Mouse (Mus musculus): Measurements from ENCODE around the gene Grk2. TPM values are rescaled to one million over a fixed set of nuclear protein-coding genes. Genes with fewer than 3 reads are reported as not detected.

Grk2 gene
- 40.2 and 46.4 TPM in 2 replicates for polyA plus RNA-seq (2011; ENCODE audit: insufficient read depth, insufficient read length, low read depth, missing spikeins)

DNA sequence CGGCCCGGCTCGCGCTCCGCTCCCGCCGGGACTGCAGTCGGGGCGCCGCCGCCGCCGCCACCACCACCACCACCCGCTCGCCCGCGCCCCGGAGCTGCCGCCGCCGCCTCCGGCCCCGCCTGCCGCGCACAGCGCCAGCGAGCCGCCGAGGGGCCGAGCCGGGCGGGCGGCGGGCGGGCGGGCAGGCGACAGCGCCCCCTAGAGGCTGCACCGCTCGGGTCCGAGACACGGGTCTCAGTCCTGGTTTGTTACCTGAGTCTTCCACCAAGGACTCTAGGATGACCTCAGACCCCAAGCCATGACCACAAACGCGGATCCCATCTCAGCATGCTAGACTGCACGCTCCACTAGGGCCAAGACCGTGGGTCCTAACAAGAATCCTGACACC lies at the start of gene Grk2:
Gene Grk2 (minus strand): TSS at position 33 of the 388 bp plus-strand sequence.
- Histone ChIP-seq H3K9me3 (replicated peaks; ENCODE audit: control insufficient read depth, insufficient read depth, low read length, poor library complexity, severe bottlenecking) (no peaks in the 10 kb centered on the region), H3K4me1 (ENCODE audit: control insufficient read depth, insufficient read depth, low read length) (no peaks in the 10 kb centered on the region), H3K9ac (ENCODE audit: low read depth, poor library complexity, severe bottlenecking) (peak within 1 kb of the TSS; percentile 97), H3K27me3 (ENCODE audit: control insufficient read depth, insufficient read depth, low read length, poor library complexity, severe bottlenecking) (no peaks in the 10 kb centered on the region), H3K36me3 (ENCODE audit: control insufficient read depth, insufficient read depth, low read length, poor library complexity, severe bottlenecking) (no peaks in the 10 kb centered on the region), H3K27ac (ENCODE audit: insufficient read depth, low read length) (no peak within 1 kb of the TSS), H3K4me3 (ENCODE audit: low read depth, low read length) (peak within 1 kb of the TSS; percentile 83)
- peak; percentile 58 for TF ChIP-seq CTCF (IDR thresholded peaks at IDR 0.05; ENCODE audit: low read depth, low read length)
- TF ChIP-seq EP300 (IDR thresholded peaks at IDR 0.05; ENCODE audit: insufficient read depth, low read depth, low read length): no peak

DNA sequence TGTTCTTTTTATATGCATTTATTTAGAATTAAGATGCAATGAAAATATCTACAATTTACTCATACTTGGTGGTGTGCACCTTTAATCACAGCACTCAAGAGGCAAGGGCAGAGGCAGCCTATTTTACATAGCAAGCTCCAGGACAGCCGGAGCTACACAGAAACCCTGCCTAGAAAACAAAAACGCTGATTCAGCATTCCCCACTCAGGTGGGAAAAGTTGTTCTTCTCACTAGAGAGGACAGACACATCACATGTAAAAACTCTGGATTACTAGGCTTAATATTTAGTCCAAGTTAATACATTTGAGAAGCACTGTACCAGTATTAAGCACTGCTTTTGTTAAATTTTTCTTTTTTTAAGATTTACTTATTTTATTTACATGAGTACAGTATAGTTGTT lies 43.4 kb upstream of the Grk2 start:
- Histone ChIP-seq H3K36me3 (ENCODE audit: control insufficient read depth, insufficient read depth, low read length, poor library complexity, severe bottlenecking) (peaks cover 27% of the 10 kb centered on the region), H3K27ac (ENCODE audit: insufficient read depth, low read length) (no peak overlapping the region)
- TF ChIP-seq CTCF (IDR thresholded peaks at IDR 0.05; ENCODE audit: low read depth, low read length) (no peak), POLR2A (IDR thresholded peaks at IDR 0.05; ENCODE audit: insufficient read depth, low read length) (no peak), EP300 (IDR thresholded peaks at IDR 0.05; ENCODE audit: insufficient read depth, low read depth, low read length) (no peak)

DNA sequence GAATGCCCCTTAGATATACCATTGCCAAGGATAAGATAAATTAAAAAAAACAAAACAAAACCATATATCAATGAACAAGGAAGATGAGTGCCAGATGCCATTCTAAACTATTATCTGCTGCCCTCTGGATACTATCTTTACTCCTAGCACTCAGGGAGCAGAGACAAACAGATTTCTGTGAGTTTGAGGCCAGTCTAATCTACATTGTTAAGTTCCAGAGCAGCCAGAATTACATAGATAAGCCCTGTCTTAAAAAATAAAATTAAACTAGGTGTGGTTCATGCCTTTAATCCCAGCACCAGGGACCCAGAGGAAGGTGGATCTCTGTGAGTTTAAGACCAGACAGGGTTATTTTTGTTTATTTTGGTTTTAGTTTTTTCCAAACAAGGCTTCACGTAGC lies 40.5 kb upstream of the Grk2 start:
- Histone ChIP-seq H3K9ac (ENCODE audit: low read depth, poor library complexity, severe bottlenecking) (no peak overlapping the region), H3K27me3 (ENCODE audit: control insufficient read depth, insufficient read depth, low read length, poor library complexity, severe bottlenecking) (no peaks in the 10 kb centered on the region), H3K36me3 (ENCODE audit: control insufficient read depth, insufficient read depth, low read length, poor library complexity, severe bottlenecking) (peaks cover 34% of the 10 kb centered on the region), H3K4me3 (ENCODE audit: low read depth, low read length) (no peak overlapping the region), H3K27ac (ENCODE audit: insufficient read depth, low read length) (no peak overlapping the region), H3K4me1 (ENCODE audit: control insufficient read depth, insufficient read depth, low read length) (no peaks in the 10 kb centered on the region), H3K9me3 (replicated peaks; ENCODE audit: control insufficient read depth, insufficient read depth, low read length, poor library complexity, severe bottlenecking) (no peaks in the 10 kb centered on the region)
- no peak for TF ChIP-seq CTCF (IDR thresholded peaks at IDR 0.05; ENCODE audit: low read depth, low read length)
- TF ChIP-seq POLR2A (IDR thresholded peaks at IDR 0.05; ENCODE audit: insufficient read depth, low read length): no peak
- TF ChIP-seq EP300 (IDR thresholded peaks at IDR 0.05; ENCODE audit: insufficient read depth, low read depth, low read length): no peak

More for the DNA sequence above, 43.4 kb upstream of the Grk2 start:
- Histone ChIP-seq H3K9ac (ENCODE audit: low read depth, poor library complexity, severe bottlenecking) (no peak overlapping the region), H3K9me3 (replicated peaks; ENCODE audit: control insufficient read depth, insufficient read depth, low read length, poor library complexity, severe bottlenecking) (no peaks in the 10 kb centered on the region), H3K27me3 (ENCODE audit: control insufficient read depth, insufficient read depth, low read length, poor library complexity, severe bottlenecking) (no peaks in the 10 kb centered on the region), H3K4me3 (ENCODE audit: low read depth, low read length) (no peak overlapping the region), H3K4me1 (ENCODE audit: control insufficient read depth, insufficient read depth, low read length) (no peaks in the 10 kb centered on the region)

DNA sequence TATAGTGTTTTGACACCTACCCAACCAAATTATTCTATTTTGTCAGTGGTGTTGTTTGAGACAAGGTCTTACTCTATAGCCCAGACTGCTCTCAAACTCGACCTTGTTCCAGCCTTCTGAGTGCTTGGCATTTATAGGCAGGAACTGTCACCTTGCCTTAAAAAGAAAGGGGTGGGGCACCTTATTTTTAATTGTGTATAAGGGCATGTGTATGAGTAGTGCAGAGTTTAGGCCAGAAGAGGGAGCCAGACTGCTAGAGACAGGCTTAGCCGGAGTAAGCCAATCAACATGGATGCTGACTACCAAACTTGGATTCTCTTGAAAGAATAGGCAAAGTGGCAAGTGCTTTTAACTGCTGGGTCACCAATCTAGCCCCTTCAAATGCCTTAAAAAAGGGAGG lies 32.1 kb upstream of the Grk2 start:
- Histone ChIP-seq H3K36me3 (ENCODE audit: control insufficient read depth, insufficient read depth, low read length, poor library complexity, severe bottlenecking) (peaks cover 7% of the 10 kb centered on the region), H3K4me1 (ENCODE audit: control insufficient read depth, insufficient read depth, low read length) (no peaks in the 10 kb centered on the region), H3K9me3 (replicated peaks; ENCODE audit: control insufficient read depth, insufficient read depth, low read length, poor library complexity, severe bottlenecking) (no peaks in the 10 kb centered on the region), H3K27ac (ENCODE audit: insufficient read depth, low read length) (no peak overlapping the region), H3K27me3 (ENCODE audit: control insufficient read depth, insufficient read depth, low read length, poor library complexity, severe bottlenecking) (no peaks in the 10 kb centered on the region), H3K4me3 (ENCODE audit: low read depth, low read length) (no peak overlapping the region), H3K9ac (ENCODE audit: low read depth, poor library complexity, severe bottlenecking) (no peak overlapping the region)
- TF ChIP-seq CTCF (IDR thresholded peaks at IDR 0.05; ENCODE audit: low read depth, low read length) (peak; percentile 20), EP300 (IDR thresholded peaks at IDR 0.05; ENCODE audit: insufficient read depth, low read depth, low read length) (no peak)

DNA sequence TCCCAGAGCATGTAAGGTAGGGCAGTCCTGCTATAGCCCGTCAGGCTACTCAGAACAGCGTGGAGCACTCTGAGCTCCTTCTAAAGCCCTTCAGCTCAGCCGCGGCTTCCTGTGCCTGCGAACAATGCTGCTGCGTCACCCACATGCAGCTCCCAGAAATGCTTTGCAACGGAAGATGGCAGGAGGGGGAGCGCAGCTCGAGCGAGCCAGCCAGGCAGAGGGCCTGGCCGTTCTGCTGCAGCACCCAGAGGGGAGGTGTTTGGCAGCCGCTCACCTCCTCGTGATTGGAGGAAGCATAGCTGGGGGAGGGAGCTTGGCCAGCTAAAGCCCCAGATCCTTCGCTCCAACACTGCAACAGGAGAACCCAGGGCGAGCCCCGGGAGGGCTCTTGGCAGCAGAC lies 27.8 kb upstream of the Grk2 start:
- TF ChIP-seq CTCF (IDR thresholded peaks at IDR 0.05; ENCODE audit: low read depth, low read length) (no peak), POLR2A (IDR thresholded peaks at IDR 0.05; ENCODE audit: insufficient read depth, low read length) (peak; percentile 97)
- Histone ChIP-seq H3K36me3 (ENCODE audit: control insufficient read depth, insufficient read depth, low read length, poor library complexity, severe bottlenecking) (peaks cover 10% of the 10 kb centered on the region), H3K9ac (ENCODE audit: low read depth, poor library complexity, severe bottlenecking) (peak overlapping the region; percentile 73)

DNA sequence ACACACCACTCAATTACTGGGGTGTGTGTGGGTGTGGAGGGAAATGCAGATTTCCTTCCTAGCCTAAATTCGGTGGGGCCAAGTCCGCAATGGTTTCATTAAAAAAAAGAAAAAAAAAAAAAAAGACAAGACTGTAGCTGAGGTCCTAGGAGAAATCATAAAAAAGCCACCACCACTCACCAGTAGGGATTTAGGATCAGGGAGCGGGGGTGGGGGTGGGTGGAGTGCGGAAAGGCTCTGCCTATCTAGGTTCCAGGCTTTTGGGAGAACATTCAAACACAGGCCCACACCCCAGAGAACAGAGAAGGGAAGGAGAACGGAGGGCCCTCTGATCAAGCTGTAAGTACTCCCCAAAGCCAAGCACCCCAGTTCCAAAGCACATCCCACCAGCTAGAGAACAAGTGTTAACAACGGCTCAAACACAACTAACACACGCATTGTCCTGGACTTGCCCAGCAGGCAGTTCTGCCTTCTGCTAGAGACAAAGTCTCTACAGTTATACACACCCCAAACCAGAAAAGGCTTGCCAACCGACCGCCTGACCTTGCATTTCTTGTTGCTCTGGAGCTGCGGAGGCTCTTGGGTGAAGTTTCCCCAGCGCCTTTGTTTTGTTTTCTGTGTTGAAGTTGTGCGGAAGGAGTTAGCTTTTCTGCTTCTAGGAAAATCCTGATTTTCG lies 27.2 kb upstream of the Grk2 start:
- H3K36me3 ChIP-seq (ENCODE audit: control insufficient read depth, insufficient read depth, low read length, poor library complexity, severe bottlenecking): peaks cover 13% of the 10 kb centered on the region
- peaks cover 2% of the 10 kb centered on the region for H3K4me1 ChIP-seq (ENCODE audit: control insufficient read depth, insufficient read depth, low read length)
- H3K27me3 ChIP-seq (ENCODE audit: control insufficient read depth, insufficient read depth, low read length, poor library complexity, severe bottlenecking): no peaks in the 10 kb centered on the region
- H3K9ac ChIP-seq (ENCODE audit: low read depth, poor library complexity, severe bottlenecking): peak overlapping the region; percentile 73
- H3K4me3 ChIP-seq (ENCODE audit: low read depth, low read length): peak overlapping the region; percentile 79
- no peaks in the 10 kb centered on the region for H3K9me3 ChIP-seq (replicated peaks; ENCODE audit: control insufficient read depth, insufficient read depth, low read length, poor library complexity, severe bottlenecking)
- TF ChIP-seq POLR2A (IDR thresholded peaks at IDR 0.05; ENCODE audit: insufficient read depth, low read length) (no peak), CTCF (IDR thresholded peaks at IDR 0.05; ENCODE audit: low read depth, low read length) (no peak), EP300 (IDR thresholded peaks at IDR 0.05; ENCODE audit: insufficient read depth, low read depth, low read length) (no peak)
- peak overlapping the region; percentile 85 for H3K27ac ChIP-seq (ENCODE audit: insufficient read depth, low read length)

More for the DNA sequence above, 27.8 kb upstream of the Grk2 start:
- Histone ChIP-seq H3K4me3 (ENCODE audit: low read depth, low read length) (peak overlapping the region; percentile 79), H3K27ac (ENCODE audit: insufficient read depth, low read length) (peak overlapping the region; percentile 85), H3K9me3 (replicated peaks; ENCODE audit: control insufficient read depth, insufficient read depth, low read length, poor library complexity, severe bottlenecking) (no peaks in the 10 kb centered on the region), H3K4me1 (ENCODE audit: control insufficient read depth, insufficient read depth, low read length) (peaks cover 2% of the 10 kb centered on the region), H3K27me3 (ENCODE audit: control insufficient read depth, insufficient read depth, low read length, poor library complexity, severe bottlenecking) (no peaks in the 10 kb centered on the region)

Data from ES-Bruce4 (cell line).